ENCODE assay signal across 31 mouse cellular contexts in genomic region chr6:134461175-134461574, GRCm38 (mm10).
A peak's percentile ranks its signal among the peaks of the same experiment; 100 is the strongest.
DNase-seq lines count a peak whose midpoint lies in the region; ATAC-seq and TF ChIP-seq lines count a peak whose summit lies in the region.
"Had no signal": no experiment of that assay in that cellular context is flagged by ENCODE, and none has a peak within 500 bp of the region (broad histone marks: within the 10 kb centered on the region; RNA-seq: fewer than 3 reads in every experiment).

No protein-coding gene starts in this region.

- peak; percentile 57 for ATAC-seq in megakaryocyte progenitor cell, adult 5-6 weeks (replicated peaks; ENCODE audit: poor library complexity)
- ATAC-seq: forebrain, embryonic 15.5 days; hindbrain, embryonic 16.5 days; Patski had no signal

- H3K27ac ChIP-seq in kidney, adult 2 months (ENCODE audit: insufficient read depth, low read depth, low read length), result no peak overlapping the region
- H3K27ac ChIP-seq: embryonic facial prominence, embryonic 10.5 days; embryonic facial prominence, embryonic 13.5 days; forebrain, embryonic 12.5 days; forebrain, embryonic 15.5 days; gastrocnemius, adult 2 months; heart, embryonic 15.5 days; hindbrain, embryonic 10.5 days; hindbrain, embryonic 13.5 days had no signal

- peak; percentile 48 for DNase-seq in kidney, adult 2 months
- DNase-seq in kidney, postnatal 25 days, result no peak
- DNase-seq in lung, postnatal 36 days, result peak; percentile 18
- no peak for DNase-seq in lung, adult 18-20 months
- DNase-seq in spleen, postnatal 14 days (ENCODE audit: low spot score in 2 of 2), result no peak
- DNase-seq: adrenal gland, adult 2 months; adrenal gland, postnatal 14 days; B cell, adult 2 months; cerebellum, adult 11-12 months; cerebellum, adult 8-10 months; cerebellum, postnatal 10 days; cerebellum, postnatal 36 days; embryo, embryonic 11 days; gastrocnemius, adult 2 months; gastrocnemius, postnatal 14 days; heart, adult 18-20 months; heart, postnatal 10 days; heart, postnatal 36 days had no signal

- 68% methylated on average over 6 of the region's 6 CpGs for WGBS in kidney, adult 2 months

- H3K4me3 ChIP-seq in kidney, adult 2 months (ENCODE audit: insufficient read depth, low read depth, low read length), result no peak overlapping the region
- H3K4me3 ChIP-seq: embryonic facial prominence, embryonic 10.5 days; embryonic facial prominence, embryonic 13.5 days; erythroblast, embryonic 14.5 days; forebrain, embryonic 12.5 days; forebrain, embryonic 15.5 days; gastrocnemius, adult 2 months; heart, embryonic 12.5 days; heart, embryonic 15.5 days; hindbrain, embryonic 10.5 days; hindbrain, embryonic 13.5 days had no signal

- TF ChIP-seq CTCF in kidney, adult 2 months (conservative IDR thresholded peaks at IDR 0.05; ENCODE audit: insufficient read depth, insufficient read length, low read depth, low read length), result no peak

- no peaks in the 10 kb centered on the region for H3K27me3 ChIP-seq in kidney, adult 2 months (replicated peaks; ENCODE audit: control insufficient read depth, insufficient read depth, low read length)
- H3K27me3 ChIP-seq: CH12.LX; embryonic facial prominence, embryonic 13.5 days; forebrain, embryonic 12.5 days; forebrain, embryonic 15.5 days; heart, embryonic 12.5 days; heart, embryonic 15.5 days; hindbrain, embryonic 13.5 days; Patski had no signal

- peaks cover 12% of the 10 kb centered on the region for H3K36me3 ChIP-seq in kidney, adult 2 months (ENCODE audit: control insufficient read depth, insufficient read depth, low read length)

- TF ChIP-seq POLR2A in kidney, adult 2 months (IDR thresholded peaks at IDR 0.05; ENCODE audit: low read depth, low read length), result no peak

- peaks cover 2% of the 10 kb centered on the region; the same call in 1 of the 2 replicates for H3K4me1 ChIP-seq in kidney, adult 2 months (ENCODE audit: control insufficient read depth, insufficient read depth, low read length)
- H3K4me1 ChIP-seq: embryonic facial prominence, embryonic 10.5 days; embryonic facial prominence, embryonic 13.5 days; forebrain, embryonic 12.5 days; forebrain, embryonic 15.5 days; heart, embryonic 12.5 days; heart, embryonic 15.5 days; hindbrain, embryonic 10.5 days; hindbrain, embryonic 13.5 days had no signal

Comparison
In these comparisons a context has a peak if more than half of its experiments do, and no peak if none do; other contexts are left out.
1. DNase-seq: peak in kidney, adult 2 months (single experiment) and lung, postnatal 36 days (single experiment); none in kidney, postnatal 25 days (0 of 2), lung, adult 18-20 months (0 of 2) and spleen, postnatal 14 days (0 of 2).